Mouse (Mus musculus) adrenal gland, postnatal 14 days (tissue): ENCODE measurements around the gene Afg1l. TPM values are rescaled to one million over a fixed set of nuclear protein-coding genes. Genes with fewer than 3 reads are reported as not detected.

Source experiments
- DNase-seq: peaks from one replicate; pipeline ENCODE4 v3.0.0; 2021; ENCODE audit warnings: mixed read lengths
- total RNA-seq: library from RNA; stranded (reverse); gene quantifications from 2 replicates; pipeline ENCODE4 v1.2.3, GENCODE M21; 2021

Gene Afg1l
- total RNA-seq, 1 experiment from 2014 or later: 27.8 TPM

GRCm38 (mm10) chr10:42477550-42478340, 620 bp downstream of the Afg1l start:
- DNase-seq: no peak

- no peak for DNase-seq
Observed at GRCm38 (mm10) chr10:42476774-42477475, 1.4 kb downstream of the Afg1l start.

GRCm38 (mm10) chr10:42474946-42475514, 3.3 kb downstream of the Afg1l start:
- DNase-seq: no peak

- DNase-seq: no peak
Observed at GRCm38 (mm10) chr10:42464805-42465204, 13.6 kb downstream of the Afg1l start.

- peak; percentile 32 for DNase-seq
Observed at GRCm38 (mm10) chr10:42464224-42464623, 14.1 kb downstream of the Afg1l start.

GRCm38 (mm10) chr10:42457557-42458191, 20.7 kb downstream of the Afg1l start:
- peak; percentile 70 for DNase-seq

GRCm38 (mm10) chr10:42455981-42456380, 22.4 kb downstream of the Afg1l start:
- no peak for DNase-seq

- DNase-seq: no peak
Observed at GRCm38 (mm10) chr10:42454690-42455089, 23.7 kb downstream of the Afg1l start.

GRCm38 (mm10) chr10:42454266-42454665, 24.1 kb downstream of the Afg1l start:
- DNase-seq: no peak

- DNase-seq: no peak
Observed at GRCm38 (mm10) chr10:42449672-42450071, 28.7 kb downstream of the Afg1l start.

GRCm38 (mm10) chr10:42448371-42448770, 30.0 kb downstream of the Afg1l start:
- no peak for DNase-seq

- DNase-seq: no peak
Observed at GRCm38 (mm10) chr10:42446145-42446544, 32.2 kb downstream of the Afg1l start.

GRCm38 (mm10) chr10:42436842-42437805, 41.2 kb downstream of the Afg1l start:
- DNase-seq: no peak

- DNase-seq: no peak
Observed at GRCm38 (mm10) chr10:42417530-42418174, 60.7 kb downstream of the Afg1l start.

GRCm38 (mm10) chr10:42415821-42416470, 62.4 kb downstream of the Afg1l start:
- no peak for DNase-seq

- peak; percentile 41 for DNase-seq
Observed at GRCm38 (mm10) chr10:42410748-42411537, 67.4 kb downstream of the Afg1l start.

GRCm38 (mm10) chr10:42390436-42390835, 87.9 kb downstream of the Afg1l start:
- DNase-seq: no peak

GRCm38 (mm10) chr10:42388181-42388580, 90.2 kb downstream of the Afg1l start:
- DNase-seq: no peak

GRCm38 (mm10) chr10:42384946-42385644, 93.3 kb downstream of the Afg1l start:
- DNase-seq: no peak
